Mouse (Mus musculus): ENCODE results near the gene Foxa3. TPM values are rescaled to one million over a fixed set of nuclear protein-coding genes. Genes with fewer than 3 reads are reported as not detected.
"Not testable (repeated sequence)": the region's sequence is repeated elsewhere in the genome, so short reads cannot be mapped to it uniquely, and the experiment has no call there.

The Foxa3 gene
- not detected in 2 replicates for polyA plus RNA-seq (2014; fragmentation: Nextera tagmentation; extraction: Ambion mirVana)

DNA sequence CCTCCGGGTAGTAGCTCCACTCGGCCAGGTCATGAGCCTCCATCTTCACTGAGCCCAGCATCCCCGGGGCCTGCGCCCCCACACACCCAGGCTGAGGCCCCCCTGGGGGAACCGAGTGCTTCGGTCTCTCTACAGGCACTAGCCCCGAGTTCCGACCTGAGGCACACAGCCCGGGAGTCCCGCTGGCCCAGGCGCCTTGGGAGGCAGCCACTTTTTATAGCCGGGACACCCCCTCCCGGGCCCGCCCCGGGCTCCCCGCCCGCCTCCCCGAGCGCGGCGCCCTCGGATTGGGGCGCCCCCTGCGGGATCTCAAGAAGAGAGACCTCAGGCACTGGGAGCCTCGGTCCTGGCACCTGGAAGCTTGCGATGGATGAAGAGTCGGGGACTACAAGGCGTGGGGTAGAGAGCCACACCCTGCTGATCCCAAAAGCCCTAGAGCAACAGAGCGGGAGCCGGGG lies at the start of gene Foxa3:
Foxa3 (minus strand) TSS at position 182 of the 458 bp plus-strand sequence.
- H3K27me3 ChIP-seq (ENCODE audit: control insufficient read depth, insufficient read depth, low read length), result peaks cover 34% of the 10 kb centered on the region
- DNase-seq (ENCODE audit: low spot score), result no peak
- no peaks in the 10 kb centered on the region for H3K36me3 ChIP-seq (ENCODE audit: control insufficient read depth, insufficient read depth, low read length)
- peak within 1 kb of the TSS; percentile 88 for H3K9ac ChIP-seq (ENCODE audit: low read depth, low read length)
- H3K4me1 ChIP-seq (replicated peaks; ENCODE audit: control insufficient read depth, insufficient read depth, low read length), result no peaks in the 10 kb centered on the region
- H3K9me3 ChIP-seq (ENCODE audit: control insufficient read depth, low read length), result no peaks in the 10 kb centered on the region
- peak within 1 kb of the TSS; percentile 9; the same call in 1 of the 2 replicates for H3K4me2 ChIP-seq (replicated peaks; ENCODE audit: low read depth, low read length)
- H3K4me3 ChIP-seq (ENCODE audit: low read depth, low read length), result peak within 1 kb of the TSS; percentile 87
- H3K27ac ChIP-seq (ENCODE audit: low read depth, low read length), result 0 out of 2 replicates have a peak within 1 kb of the TSS, but pooled peaks have one; percentile 6
- ATAC-seq (ENCODE audit: low FRiP score), result peak; percentile 47
- 3% methylated on average over 29 of the region's 30 CpGs for WGBS

DNA sequence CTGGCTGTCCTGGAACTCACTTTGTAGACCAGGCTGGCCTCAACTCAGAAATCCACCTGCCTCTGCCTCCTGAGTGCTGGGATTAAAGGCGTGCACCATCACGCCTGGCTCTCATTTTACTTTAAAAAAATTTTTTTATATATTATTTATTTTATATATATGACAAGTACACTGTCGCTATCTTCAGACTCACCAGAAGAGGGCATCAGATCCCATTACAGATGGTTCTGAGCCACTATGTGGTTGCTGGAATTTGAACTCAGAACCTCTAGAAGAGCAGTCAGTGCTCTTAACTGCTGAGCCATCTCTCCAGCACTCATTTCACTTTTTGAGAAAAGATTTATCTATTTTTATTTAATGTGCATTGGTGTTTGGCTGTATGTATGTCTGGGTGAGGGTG lies 47.7 kb upstream of the Foxa3 start:
- 60% methylated on average over 3 of the region's 3 CpGs for WGBS

DNA sequence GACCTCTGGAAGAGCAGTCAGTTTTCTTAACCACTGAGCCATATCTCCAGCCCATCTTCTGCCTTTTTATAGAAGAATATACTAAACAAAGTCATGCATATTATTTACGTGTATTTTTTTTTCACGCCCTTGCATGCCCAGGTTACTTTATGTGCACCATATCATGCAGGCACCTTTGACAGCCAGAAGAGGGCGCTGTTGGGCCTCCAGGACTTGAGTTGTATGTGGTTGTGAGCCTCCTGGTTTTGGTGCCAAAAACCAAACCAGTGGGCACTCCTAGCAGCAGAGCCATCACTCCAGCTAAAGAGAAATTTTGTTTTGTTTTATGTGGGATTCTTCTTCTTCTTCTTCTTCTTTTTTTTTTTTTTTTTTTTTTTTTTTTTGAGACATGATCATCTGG lies 46.2 kb upstream of the Foxa3 start:
- no peak for DNase-seq (ENCODE audit: low spot score)

More for the DNA sequence above, 47.7 kb upstream of the Foxa3 start:
- H3K27me3 ChIP-seq (ENCODE audit: control insufficient read depth, insufficient read depth, low read length); H3K4me1 ChIP-seq (replicated peaks; ENCODE audit: control insufficient read depth, insufficient read depth, low read length); ATAC-seq (ENCODE audit: low FRiP score); H3K9ac ChIP-seq (ENCODE audit: low read depth, low read length); H3K9me3 ChIP-seq (ENCODE audit: control insufficient read depth, low read length); H3K4me3 ChIP-seq (ENCODE audit: low read depth, low read length); H3K4me2 ChIP-seq (replicated peaks; ENCODE audit: low read depth, low read length); H3K27ac ChIP-seq (ENCODE audit: low read depth, low read length); DNase-seq (ENCODE audit: low spot score); H3K36me3 ChIP-seq (ENCODE audit: control insufficient read depth, insufficient read depth, low read length): not testable (repeated sequence)

DNA sequence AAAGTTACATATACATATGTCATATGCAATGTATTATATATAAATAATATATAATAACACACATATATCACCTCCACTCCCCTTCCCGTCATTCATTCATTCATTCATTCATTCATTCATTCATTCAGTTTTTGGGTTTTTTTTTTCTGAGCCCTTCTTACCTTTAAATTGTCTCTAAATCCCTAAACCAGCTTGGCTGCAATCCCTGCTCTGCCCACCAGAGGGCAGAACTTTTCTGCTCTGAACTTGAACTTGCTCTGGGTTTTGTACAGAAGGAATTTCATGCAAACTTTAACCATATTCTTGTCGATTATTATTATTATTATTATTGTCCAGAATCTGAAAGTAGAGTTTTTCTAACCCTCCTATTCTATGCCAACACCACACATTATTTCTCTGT lies 45.4 kb upstream of the Foxa3 start:
- Histone ChIP-seq H3K9ac (ENCODE audit: low read depth, low read length) (no peak overlapping the region), H3K4me3 (ENCODE audit: low read depth, low read length) (no peak overlapping the region), H3K9me3 (ENCODE audit: control insufficient read depth, low read length) (no peaks in the 10 kb centered on the region), H3K4me1 (replicated peaks; ENCODE audit: control insufficient read depth, insufficient read depth, low read length) (no peaks in the 10 kb centered on the region), H3K36me3 (ENCODE audit: control insufficient read depth, insufficient read depth, low read length) (no peaks in the 10 kb centered on the region), H3K4me2 (replicated peaks; ENCODE audit: low read depth, low read length) (no peak overlapping the region), H3K27me3 (ENCODE audit: control insufficient read depth, insufficient read depth, low read length) (peaks cover 25% of the 10 kb centered on the region), H3K27ac (ENCODE audit: low read depth, low read length) (no peak overlapping the region)
- ATAC-seq (ENCODE audit: low FRiP score) (no peak), DNase-seq (ENCODE audit: low spot score) (peak; percentile 88)
- 6% methylated on average over 2 of the region's 2 CpGs for WGBS

More for the DNA sequence above, 46.2 kb upstream of the Foxa3 start:
- no peaks in the 10 kb centered on the region for H3K9me3 ChIP-seq (ENCODE audit: control insufficient read depth, low read length)
- no peak for ATAC-seq (ENCODE audit: low FRiP score)
- H3K4me3 ChIP-seq (ENCODE audit: low read depth, low read length), result no peak overlapping the region
- no peak overlapping the region for H3K27ac ChIP-seq (ENCODE audit: low read depth, low read length)
- H3K4me2 ChIP-seq (replicated peaks; ENCODE audit: low read depth, low read length), result no peak overlapping the region
- no peaks in the 10 kb centered on the region for H3K36me3 ChIP-seq (ENCODE audit: control insufficient read depth, insufficient read depth, low read length)
- 52% methylated on average over 3 of the region's 3 CpGs for WGBS
- H3K9ac ChIP-seq (ENCODE audit: low read depth, low read length), result no peak overlapping the region
- H3K4me1 ChIP-seq (replicated peaks; ENCODE audit: control insufficient read depth, insufficient read depth, low read length), result no peaks in the 10 kb centered on the region
- H3K27me3 ChIP-seq (ENCODE audit: control insufficient read depth, insufficient read depth, low read length), result peaks cover 23% of the 10 kb centered on the region

DNA sequence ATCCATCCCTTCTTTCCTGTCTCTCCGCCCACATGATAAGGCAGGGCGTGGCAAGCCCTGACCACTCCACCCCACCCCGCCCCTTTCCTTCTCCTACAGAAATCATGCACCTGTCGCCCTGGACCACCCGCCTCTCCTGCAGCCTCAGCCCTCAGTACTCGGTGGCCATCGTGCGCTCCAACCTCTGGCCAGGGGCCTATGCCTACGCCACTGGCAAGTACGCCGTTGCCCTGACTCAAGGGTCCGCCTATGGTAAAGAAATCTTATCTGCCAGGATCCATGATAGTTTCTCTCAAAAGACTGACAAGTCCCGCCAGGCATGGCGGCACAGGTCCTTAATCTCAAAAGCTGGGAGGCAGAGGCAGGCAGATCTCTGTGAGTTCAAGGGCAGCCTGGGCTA lies 44.6 kb upstream of the Foxa3 start:
- Histone ChIP-seq H3K9me3 (ENCODE audit: control insufficient read depth, low read length) (no peaks in the 10 kb centered on the region), H3K4me1 (replicated peaks; ENCODE audit: control insufficient read depth, insufficient read depth, low read length) (no peaks in the 10 kb centered on the region), H3K4me2 (replicated peaks; ENCODE audit: low read depth, low read length) (no peak overlapping the region), H3K27me3 (ENCODE audit: control insufficient read depth, insufficient read depth, low read length) (peaks cover 25% of the 10 kb centered on the region), H3K9ac (ENCODE audit: low read depth, low read length) (no peak overlapping the region), H3K27ac (ENCODE audit: low read depth, low read length) (no peak overlapping the region), H3K4me3 (ENCODE audit: low read depth, low read length) (no peak overlapping the region), H3K36me3 (ENCODE audit: control insufficient read depth, insufficient read depth, low read length) (no peaks in the 10 kb centered on the region)
- DNase-seq (ENCODE audit: low spot score) (no peak), ATAC-seq (ENCODE audit: low FRiP score) (no peak)
- WGBS, result 68% methylated on average over 13 of the region's 14 CpGs

DNA sequence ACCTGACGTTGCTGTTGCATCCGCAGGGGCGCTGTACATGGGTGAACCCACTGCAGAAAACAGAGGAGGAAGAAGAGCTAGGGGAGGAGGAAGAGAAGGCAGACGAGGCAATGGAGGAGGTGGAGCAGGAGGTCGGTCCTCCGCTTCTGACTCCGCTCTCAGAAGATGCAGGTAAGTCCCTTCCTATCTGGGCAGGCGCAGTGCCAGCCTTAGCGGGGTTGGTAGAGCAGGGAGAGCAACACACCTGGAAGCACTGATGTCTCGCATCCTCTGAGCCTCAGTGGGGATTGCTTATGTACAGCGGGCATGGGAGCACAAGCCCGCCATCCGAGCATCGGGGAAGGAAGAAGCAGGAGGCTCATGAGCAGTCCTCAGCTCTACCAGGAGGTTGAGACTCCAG lies 43.7 kb upstream of the Foxa3 start:
- WGBS, result 49% methylated on average over 14 of the region's 14 CpGs
- no peak for ATAC-seq (ENCODE audit: low FRiP score)
- no peak overlapping the region for H3K4me3 ChIP-seq (ENCODE audit: low read depth, low read length)

DNA sequence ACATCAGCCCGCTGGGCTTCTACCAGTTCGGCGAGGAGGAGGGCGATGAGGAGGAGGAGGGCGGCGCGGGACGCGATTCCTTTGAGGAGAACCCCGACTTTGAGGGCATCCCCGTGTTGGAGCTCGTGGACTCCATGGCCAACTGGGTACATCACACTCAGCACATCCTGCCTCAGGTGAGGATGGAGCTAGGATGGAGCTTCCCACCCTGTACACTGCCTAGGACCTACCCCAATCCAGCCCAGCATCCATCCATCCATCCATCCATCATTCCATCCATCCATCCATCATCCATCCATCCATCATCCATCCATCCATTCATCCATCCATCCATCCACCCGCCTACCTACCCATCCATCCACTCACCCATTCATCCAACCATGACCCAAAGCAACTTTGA lies 42.6 kb upstream of the Foxa3 start:
- Histone ChIP-seq H3K9me3 (ENCODE audit: control insufficient read depth, low read length) (no peaks in the 10 kb centered on the region), H3K36me3 (ENCODE audit: control insufficient read depth, insufficient read depth, low read length) (no peaks in the 10 kb centered on the region), H3K4me1 (replicated peaks; ENCODE audit: control insufficient read depth, insufficient read depth, low read length) (no peaks in the 10 kb centered on the region), H3K27me3 (ENCODE audit: control insufficient read depth, insufficient read depth, low read length) (peaks cover 25% of the 10 kb centered on the region), H3K4me2 (replicated peaks; ENCODE audit: low read depth, low read length) (no peak overlapping the region), H3K9ac (ENCODE audit: low read depth, low read length) (no peak overlapping the region), H3K4me3 (ENCODE audit: low read depth, low read length) (no peak overlapping the region), H3K27ac (ENCODE audit: low read depth, low read length) (no peak overlapping the region)
- DNase-seq (ENCODE audit: low spot score) (no peak), ATAC-seq (ENCODE audit: low FRiP score) (no peak)
- WGBS, result 53% methylated on average over 8 of the region's 13 CpGs

More for the DNA sequence above, 43.7 kb upstream of the Foxa3 start:
- H3K27me3 ChIP-seq (ENCODE audit: control insufficient read depth, insufficient read depth, low read length), result peaks cover 25% of the 10 kb centered on the region
- no peak for DNase-seq (ENCODE audit: low spot score)
- no peak overlapping the region for H3K4me2 ChIP-seq (replicated peaks; ENCODE audit: low read depth, low read length)
- H3K9ac ChIP-seq (ENCODE audit: low read depth, low read length), result no peak overlapping the region
- H3K36me3 ChIP-seq (ENCODE audit: control insufficient read depth, insufficient read depth, low read length), result no peaks in the 10 kb centered on the region
- H3K4me1 ChIP-seq (replicated peaks; ENCODE audit: control insufficient read depth, insufficient read depth, low read length), result no peaks in the 10 kb centered on the region
- no peak overlapping the region for H3K27ac ChIP-seq (ENCODE audit: low read depth, low read length)
- H3K9me3 ChIP-seq (ENCODE audit: control insufficient read depth, low read length), result no peaks in the 10 kb centered on the region

DNA sequence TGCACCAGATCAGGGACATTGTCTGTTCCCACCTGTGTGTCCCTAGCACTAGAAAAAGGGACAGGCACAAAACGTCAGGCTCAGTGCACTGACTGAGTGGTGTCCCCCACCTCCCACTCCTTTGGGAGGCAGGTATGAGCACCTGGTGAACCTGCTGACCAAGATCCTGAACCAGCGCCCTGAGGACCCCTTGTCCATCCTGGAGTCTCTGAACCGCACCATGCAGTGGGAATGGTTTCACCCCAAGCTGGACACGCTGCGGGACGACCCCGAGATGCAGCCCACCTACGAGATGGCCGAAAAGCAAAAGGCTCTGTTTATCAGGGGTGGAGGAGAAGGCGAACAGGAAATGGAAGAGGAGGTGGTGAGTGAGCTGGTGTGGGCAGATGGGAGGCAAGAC lies 34.1 kb upstream of the Foxa3 start:
- H3K27me3 ChIP-seq (ENCODE audit: control insufficient read depth, insufficient read depth, low read length), result no peaks in the 10 kb centered on the region
- 88% methylated on average over 10 of the region's 10 CpGs for WGBS
- no peaks in the 10 kb centered on the region for H3K4me1 ChIP-seq (replicated peaks; ENCODE audit: control insufficient read depth, insufficient read depth, low read length)
- no peaks in the 10 kb centered on the region for H3K9me3 ChIP-seq (ENCODE audit: control insufficient read depth, low read length)
- H3K36me3 ChIP-seq (ENCODE audit: control insufficient read depth, insufficient read depth, low read length), result 0 out of 2 replicates have a peak, but pooled peaks cover 1% of the 10 kb centered on the region
- no peak overlapping the region for H3K4me2 ChIP-seq (replicated peaks; ENCODE audit: low read depth, low read length)
- DNase-seq (ENCODE audit: low spot score) (no peak), ATAC-seq (ENCODE audit: low FRiP score) (no peak)
- no peak overlapping the region for H3K9ac ChIP-seq (ENCODE audit: low read depth, low read length)
- H3K27ac ChIP-seq (ENCODE audit: low read depth, low read length), result no peak overlapping the region
- H3K4me3 ChIP-seq (ENCODE audit: low read depth, low read length), result no peak overlapping the region

DNA sequence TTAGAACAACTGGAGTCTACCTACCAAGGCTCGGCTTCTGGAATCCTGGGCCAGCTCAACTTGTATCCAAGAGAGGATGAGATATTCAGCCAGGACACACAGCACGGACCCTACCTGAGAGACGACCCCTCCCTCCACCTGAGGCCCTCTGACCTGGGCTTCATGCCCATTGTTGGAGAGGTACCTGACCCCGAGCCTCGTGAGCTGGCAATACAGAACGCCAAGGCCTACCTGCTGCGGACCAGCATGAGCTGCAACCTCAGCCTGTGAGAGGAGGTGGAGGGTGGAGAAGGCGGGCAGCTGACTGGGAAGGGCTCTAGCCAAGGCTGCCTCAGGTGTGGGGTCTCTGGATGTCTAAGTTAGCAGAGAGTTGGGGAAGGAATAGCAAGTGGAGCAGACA lies 31.8 kb upstream of the Foxa3 start:
- peak; percentile 2; the same call in 1 of the 2 replicates for ATAC-seq (ENCODE audit: low FRiP score)
- no peaks in the 10 kb centered on the region for H3K27me3 ChIP-seq (ENCODE audit: control insufficient read depth, insufficient read depth, low read length)

More for the DNA sequence above, 31.8 kb upstream of the Foxa3 start:
- H3K4me1 ChIP-seq (replicated peaks; ENCODE audit: control insufficient read depth, insufficient read depth, low read length), result no peaks in the 10 kb centered on the region
- no peak for DNase-seq (ENCODE audit: low spot score)
- 91% methylated on average over 8 of the region's 8 CpGs for WGBS
- H3K4me3 ChIP-seq (ENCODE audit: low read depth, low read length), result no peak overlapping the region
- H3K36me3 ChIP-seq (ENCODE audit: control insufficient read depth, insufficient read depth, low read length), result peaks cover 7% of the 10 kb centered on the region; the same call in 1 of the 2 replicates
- no peak overlapping the region for H3K9ac ChIP-seq (ENCODE audit: low read depth, low read length)
- H3K27ac ChIP-seq (ENCODE audit: low read depth, low read length), result no peak overlapping the region
- H3K4me2 ChIP-seq (replicated peaks; ENCODE audit: low read depth, low read length), result no peak overlapping the region
- no peaks in the 10 kb centered on the region for H3K9me3 ChIP-seq (ENCODE audit: control insufficient read depth, low read length)
